Mouse (Mus musculus) heart, postnatal 10 days (tissue): ENCODE data around the gene Ccdc51. TPM values are rescaled to one million over a fixed set of nuclear protein-coding genes. Genes with fewer than 3 reads are reported as not detected.

Experiments used
- DNase-seq, 2 experiments: peaks; one replicate each; pipeline ENCODE4 v3.0.0; 2021
- intact Hi-C: fragments of 180-260 bp; cut with DNase I; formaldehyde crosslinking; loops from one replicate; pipeline ENCODE4 v1.15.1; 2025
- total RNA-seq, 2 experiments: library from RNA; stranded (reverse); gene quantifications; 2 replicates each; pipeline ENCODE4 v1.2.3; 2021

The Ccdc51 gene
- total RNA-seq, 2 experiments from 2014 or later = 10.3 to 12.4 TPM

GRCm38 (mm10) chr9:109095137-109095982 lies 13.1 kb downstream of the Ccdc51 start, which contains the start of gene Plxnb1:
Gene Plxnb1, plus strand, starts transcription at chr9:109095389.
- DNase-seq = peak; percentile 80 to 84
- intact Hi-C loops = no loop called here

DNA sequence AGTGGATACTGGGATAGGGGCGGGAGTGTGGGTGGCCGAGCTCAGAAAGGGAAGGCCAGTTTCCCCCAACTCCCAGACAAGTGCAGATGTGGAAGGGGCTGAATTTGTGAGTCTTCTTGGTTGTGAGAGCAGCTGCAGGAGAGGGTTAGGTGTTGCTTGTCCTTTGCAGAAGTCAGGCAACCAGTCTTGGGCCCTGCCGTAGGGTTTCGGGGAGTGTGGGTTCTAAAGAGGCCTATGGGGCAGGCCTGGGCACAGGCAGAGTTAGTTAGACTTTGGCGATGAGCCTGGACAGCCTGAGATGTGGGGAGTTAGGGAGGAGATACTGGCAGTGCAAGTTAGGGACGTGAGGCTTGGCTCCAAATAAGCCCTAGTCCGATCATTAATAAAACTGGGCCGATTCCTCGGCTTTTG lies 14.0 kb downstream of the Ccdc51 start:
- peak; percentile 45 to 52 for DNase-seq
- intact Hi-C loops = no loop called here

DNA sequence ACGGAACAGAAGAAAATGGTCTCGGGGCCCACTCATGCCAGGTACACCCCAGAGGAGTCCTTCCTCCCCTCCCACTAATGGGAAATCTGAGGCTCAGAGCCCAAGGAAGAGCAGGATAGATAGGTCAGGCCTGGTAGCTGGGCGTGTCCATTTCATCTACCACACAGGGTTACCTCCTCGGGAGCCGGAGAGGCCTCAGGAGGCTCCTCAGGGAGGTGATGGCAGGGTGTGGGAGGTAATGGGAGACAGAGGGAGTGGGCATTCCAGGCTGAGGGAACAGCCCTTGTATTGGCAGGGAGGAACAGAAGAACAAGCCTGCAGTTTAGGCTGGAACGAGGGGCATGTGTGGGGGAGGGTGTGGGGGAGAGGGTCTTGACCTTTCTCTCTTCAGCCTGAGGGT lies 14.6 kb downstream of the Ccdc51 start:
- peak in 1 of 2 experiments; percentile 19 for DNase-seq
- intact Hi-C loops = no loop called here

DNA sequence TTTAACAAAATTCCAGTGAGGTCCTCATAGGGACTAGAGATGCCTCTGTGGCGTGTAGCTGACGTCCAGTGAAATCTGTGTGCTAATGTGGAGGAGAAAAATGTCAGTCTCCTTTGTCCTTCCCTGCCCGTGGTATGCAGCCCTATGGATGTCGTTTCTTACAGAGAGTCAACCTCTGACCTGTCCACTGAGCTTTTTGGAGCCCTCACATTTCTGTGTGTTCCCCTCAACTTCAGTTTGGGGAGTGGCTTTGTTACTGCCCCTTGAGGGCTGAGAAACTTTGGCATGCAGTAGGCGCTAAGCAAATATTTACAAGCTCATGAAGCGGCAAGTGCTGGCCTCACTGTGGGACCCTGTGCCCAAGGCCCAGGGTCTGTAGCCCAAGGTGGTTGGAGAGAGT lies 15.0 kb downstream of the Ccdc51 start:
- DNase-seq = peak in 1 of 2 experiments; percentile 22
- intact Hi-C loops = no loop called here

GRCm38 (mm10) chr9:109097831-109098230 lies 15.5 kb downstream of the Ccdc51 start:
- DNase-seq = peak; percentile 66 to 75
- intact Hi-C loops = no loop called here

DNA sequence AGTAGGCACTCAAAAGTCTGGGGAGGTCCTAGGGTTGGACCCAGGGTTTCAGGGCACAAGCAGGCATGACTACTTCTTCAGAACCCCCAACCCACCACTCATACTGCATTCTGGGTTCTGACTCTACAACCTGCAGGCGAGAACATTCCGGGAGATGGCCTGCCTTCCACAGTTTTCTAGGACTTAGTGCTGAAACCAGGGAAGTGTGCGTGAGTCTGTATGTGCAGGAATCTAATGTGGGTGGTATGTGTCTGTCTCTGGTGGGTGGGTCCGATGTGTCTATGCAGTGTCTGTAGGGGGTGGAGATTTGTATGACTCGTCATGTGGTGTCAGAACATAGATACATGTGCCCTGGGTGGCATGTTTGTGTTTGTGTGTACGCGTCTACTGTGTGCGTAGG lies 16.1 kb downstream of the Ccdc51 start:
- intact Hi-C loops = no loop called here
- peak in 1 of 2 experiments; percentile 22 for DNase-seq

DNA sequence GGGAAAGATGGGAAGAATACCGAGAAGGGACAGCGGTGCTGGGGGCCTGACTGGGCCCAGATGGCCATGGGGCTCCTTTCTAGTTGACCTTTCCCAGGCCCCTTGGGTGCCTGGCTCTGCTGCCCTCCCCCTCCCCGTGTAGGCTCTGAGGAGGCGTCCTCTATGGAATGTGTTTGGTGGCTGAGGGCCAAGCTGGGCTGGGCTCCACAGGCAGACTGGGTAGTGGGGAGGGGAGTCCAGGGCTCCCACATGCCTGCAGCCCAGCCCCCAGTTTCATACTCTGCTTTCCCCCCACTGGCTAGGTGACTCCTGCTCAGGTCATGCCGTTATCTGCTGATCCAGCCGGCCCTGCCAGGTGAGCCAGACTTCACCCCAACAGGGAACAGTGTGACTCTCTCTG lies 16.7 kb downstream of the Ccdc51 start:
- intact Hi-C loops = no loop called here
- peak; percentile 84 to 88 for DNase-seq

GRCm38 (mm10) chr9:109100307-109100928 lies 18.1 kb downstream of the Ccdc51 start:
- DNase-seq = no peak
- intact Hi-C loops = no loop called here

GRCm38 (mm10) chr9:109101933-109102445 lies 19.7 kb downstream of the Ccdc51 start:
- no peak for DNase-seq
- intact Hi-C loops = no loop called here

GRCm38 (mm10) chr9:109102541-109102940 lies 20.2 kb downstream of the Ccdc51 start:
- intact Hi-C loops = no loop called here

GRCm38 (mm10) chr9:109103250-109103649 lies 21.0 kb downstream of the Ccdc51 start:
- intact Hi-C loops = no loop called here
- peak; percentile 32 to 44 for DNase-seq

More at GRCm38 (mm10) chr9:109102541-109102940, 20.2 kb downstream of the Ccdc51 start:
- DNase-seq = no peak

DNA sequence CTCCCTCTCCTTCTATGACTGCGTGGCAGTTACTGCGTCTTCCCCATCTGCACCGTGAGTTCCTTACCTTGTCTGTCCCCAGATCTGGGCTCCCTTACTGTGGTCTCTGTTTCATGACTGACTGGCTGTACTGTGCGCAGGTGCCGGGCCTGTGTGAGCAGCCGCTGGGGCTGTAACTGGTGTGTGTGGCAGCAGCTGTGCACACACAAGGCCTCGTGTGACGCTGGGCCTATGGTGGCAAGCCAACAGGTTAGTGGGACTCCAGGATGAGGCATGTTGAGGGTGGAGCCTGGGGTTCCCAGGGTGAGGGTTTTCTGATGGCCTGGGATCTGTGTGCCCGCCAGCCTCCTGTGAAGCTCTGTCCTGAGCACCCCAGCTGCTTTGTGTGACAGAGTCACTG lies 21.8 kb downstream of the Ccdc51 start:
- intact Hi-C loops = no loop called here
- no peak for DNase-seq

DNA sequence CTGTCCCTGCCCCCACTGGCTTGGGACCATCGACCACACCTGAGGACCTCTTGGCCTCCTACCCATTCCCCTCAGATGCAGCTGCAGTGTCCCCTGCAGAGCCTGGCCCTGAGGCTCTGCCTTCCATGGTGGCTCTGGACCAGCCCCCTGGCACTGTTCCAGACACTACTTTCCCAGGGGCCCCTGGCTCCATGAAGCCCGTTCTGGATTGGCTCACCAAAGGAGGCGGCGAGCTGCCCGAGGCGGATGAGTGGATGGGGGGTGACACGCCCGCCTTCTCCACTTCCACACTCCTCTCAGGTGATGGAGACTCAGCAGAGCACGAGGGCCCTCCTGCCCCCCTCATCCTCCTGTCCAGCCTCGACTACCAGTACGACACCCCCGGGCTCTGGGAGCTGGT lies 22.7 kb downstream of the Ccdc51 start:
- DNase-seq = peak in 1 of 2 experiments; percentile 31
- intact Hi-C loops = no loop called here

- DNase-seq = no peak
- intact Hi-C loops = no loop called here
These were observed 23.4 kb downstream of the Ccdc51 start for GRCm38 (mm10) chr9:109105648-109106047.

GRCm38 (mm10) chr9:109107341-109107740 lies 25.0 kb downstream of the Ccdc51 start:
- DNase-seq = no peak
- intact Hi-C loops = no loop called here

GRCm38 (mm10) chr9:109110240-109110639 lies 27.9 kb downstream of the Ccdc51 start:
- no peak for DNase-seq

GRCm38 (mm10) chr9:109111101-109111500 lies 28.8 kb downstream of the Ccdc51 start:
- no peak for DNase-seq
- intact Hi-C loops = no loop called here

More at GRCm38 (mm10) chr9:109110240-109110639, 27.9 kb downstream of the Ccdc51 start:
- intact Hi-C loops = no loop called here

DNA sequence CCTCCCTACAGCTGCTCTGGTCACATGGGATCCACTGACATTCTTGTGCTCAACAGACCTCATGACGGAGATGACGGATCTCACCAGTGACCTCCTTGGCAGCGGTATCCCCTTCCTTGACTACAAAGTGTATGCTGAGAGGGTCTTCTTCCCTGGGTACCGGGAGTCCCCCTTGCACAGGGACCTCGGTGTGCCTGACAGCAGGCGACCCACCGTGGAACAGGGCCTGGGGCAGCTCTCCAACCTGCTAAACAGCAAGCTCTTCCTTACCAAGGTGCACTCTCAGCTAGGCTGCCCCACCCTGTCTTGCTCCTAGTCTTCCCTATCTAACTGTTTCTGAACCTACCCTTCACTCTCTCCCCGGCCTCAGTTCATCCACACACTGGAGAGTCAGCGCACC lies 29.3 kb downstream of the Ccdc51 start:
- DNase-seq = no peak
- intact Hi-C loops = no loop called here

- intact Hi-C loops = no loop called here
- no peak for DNase-seq
These were observed 31.0 kb downstream of the Ccdc51 start for GRCm38 (mm10) chr9:109113331-109113730.

GRCm38 (mm10) chr9:109114276-109114675 lies 32.0 kb downstream of the Ccdc51 start:
- no peak for DNase-seq

GRCm38 (mm10) chr9:109114871-109115270 lies 32.6 kb downstream of the Ccdc51 start:
- intact Hi-C loops = no loop called here
- no peak for DNase-seq

More at GRCm38 (mm10) chr9:109114276-109114675, 32.0 kb downstream of the Ccdc51 start:
- intact Hi-C loops = no loop called here

GRCm38 (mm10) chr9:109116205-109116604 lies 33.9 kb downstream of the Ccdc51 start:
- intact Hi-C loops = no loop called here
- no peak for DNase-seq
